Mouse (Mus musculus) heart, postnatal 10 days (tissue): ENCODE measurements around the gene Lpp. TPM values are rescaled to one million over a fixed set of nuclear protein-coding genes. Genes with fewer than 3 reads are reported as not detected.

ENCODE experiments used
- DNase-seq, 2 experiments: peaks; one replicate each; pipeline ENCODE4 v3.0.0; 2021
- intact Hi-C: fragments of 180-260 bp; cut with DNase I; formaldehyde crosslinking; loops from one replicate; pipeline ENCODE4 v1.15.1; 2025
- total RNA-seq, 2 experiments: library from RNA; stranded (reverse); gene quantifications; 2 replicates each; pipeline ENCODE4 v1.2.3; 2021

The Lpp gene
- total RNA-seq, 2 experiments from 2014 or later: 58.8 TPM

GRCm38 (mm10) chr16:24749816-24750215 is 356.5 kb downstream of the Lpp start:
- intact Hi-C loops: no loop called here

GRCm38 (mm10) chr16:24756141-24756540 is 362.8 kb downstream of the Lpp start:
- intact Hi-C loops: no loop called here

More at GRCm38 (mm10) chr16:24749816-24750215, 356.5 kb downstream of the Lpp start:
- DNase-seq: no peak

DNA sequence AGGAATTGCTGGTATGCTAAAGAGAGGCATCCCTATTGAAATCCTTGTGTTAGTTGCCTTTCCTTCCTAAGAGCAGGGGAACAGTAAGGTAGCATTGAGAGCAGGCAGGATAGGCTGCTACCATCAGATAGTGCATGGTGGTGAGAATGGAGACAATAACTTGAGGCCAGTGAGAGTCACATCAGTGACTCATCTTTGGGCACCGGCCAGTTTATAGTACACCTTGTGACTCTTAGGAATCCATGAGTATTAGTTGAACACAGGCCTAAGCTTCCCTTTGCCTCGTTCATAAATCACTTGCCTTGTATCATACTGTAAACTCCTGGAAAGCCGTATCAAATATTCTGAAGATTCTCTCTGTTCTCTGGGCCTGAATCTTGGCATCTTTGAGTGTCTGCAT is 372.7 kb downstream of the Lpp start:
- DNase-seq: no peak
- intact Hi-C loops: no loop called here

More at GRCm38 (mm10) chr16:24756141-24756540, 362.8 kb downstream of the Lpp start:
- DNase-seq: no peak

GRCm38 (mm10) chr16:24766596-24766995 is 373.3 kb downstream of the Lpp start:
- intact Hi-C loops: no loop called here
- no peak for DNase-seq

DNA sequence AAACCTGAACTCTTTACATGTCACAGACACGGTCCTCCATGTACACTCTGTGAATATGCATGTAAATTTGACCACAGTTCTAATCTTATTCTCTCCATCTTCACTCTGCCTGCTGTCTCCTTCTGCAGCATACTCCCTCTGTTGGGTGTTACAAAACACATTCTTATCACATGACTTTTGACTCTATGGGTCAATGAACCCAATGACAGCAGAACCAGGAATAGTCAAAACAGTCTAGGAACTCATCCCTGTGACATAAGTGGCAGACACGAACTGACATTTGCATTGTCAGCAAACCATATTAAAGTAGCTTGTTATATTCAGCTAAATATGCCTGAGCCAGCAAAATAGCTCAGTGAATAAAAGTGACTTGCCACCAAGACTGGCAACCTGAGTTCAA is 383.7 kb downstream of the Lpp start:
- intact Hi-C loops: no loop called here
- no peak for DNase-seq

DNA sequence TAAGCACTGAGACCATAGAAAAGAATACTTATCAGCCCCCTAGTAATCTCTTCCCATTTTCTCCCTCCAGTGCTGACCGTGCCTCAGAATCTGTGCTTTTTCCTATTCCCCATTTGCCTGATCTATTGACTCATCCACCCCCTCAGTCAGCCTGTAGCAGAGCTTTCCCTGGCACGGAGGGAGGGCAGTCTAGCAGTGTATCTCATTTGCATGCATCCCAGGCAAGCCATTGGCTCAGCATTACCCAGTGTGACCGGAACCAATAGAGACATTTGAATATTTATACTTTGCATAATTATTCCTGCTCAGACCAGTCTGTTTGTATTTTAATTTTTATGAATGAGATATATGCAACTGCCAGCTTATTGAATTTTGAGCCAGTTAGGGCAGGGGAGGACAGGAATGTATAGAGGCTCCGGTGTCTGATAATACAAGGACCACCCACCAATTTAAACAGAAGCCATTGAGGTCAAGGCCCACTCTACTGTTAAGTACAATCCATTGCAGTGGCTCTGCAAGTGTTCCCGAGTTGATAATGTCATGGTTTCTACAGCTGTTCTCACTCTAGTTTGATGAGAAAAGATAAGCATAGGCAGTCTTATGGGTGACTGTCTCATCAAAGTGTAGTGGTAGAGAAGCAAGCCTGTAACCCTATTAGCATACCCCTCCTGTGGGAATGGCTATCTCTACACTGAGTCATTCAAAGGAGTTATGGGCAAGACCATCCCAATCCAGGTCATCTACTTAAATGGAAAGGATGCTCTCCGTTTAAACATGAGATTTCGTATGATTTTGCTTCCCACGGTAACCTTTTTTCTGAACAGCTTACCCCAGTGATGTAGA is 385.3 kb downstream of the Lpp start:
- DNase-seq: no peak
- intact Hi-C loops: no loop called here

DNA sequence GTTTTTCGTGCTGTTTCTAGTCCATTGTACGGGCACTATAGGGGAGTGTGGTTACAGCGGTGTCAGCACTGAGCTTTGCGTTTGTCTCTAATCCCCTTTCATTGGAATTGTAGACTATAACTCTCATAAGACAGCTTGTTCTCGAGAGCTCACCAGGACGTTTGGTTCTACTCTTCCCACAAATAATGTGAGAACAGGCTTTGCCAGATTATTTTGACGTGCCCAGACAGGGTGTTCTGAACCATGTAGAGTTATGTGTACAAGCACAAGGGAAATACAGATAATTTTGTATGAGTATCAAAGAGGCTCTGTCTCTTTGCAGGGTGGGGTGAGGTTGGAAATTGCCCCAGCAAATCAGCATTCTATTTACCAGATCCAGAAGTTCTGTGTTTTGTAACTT is 387.2 kb downstream of the Lpp start:
- no peak for DNase-seq
- intact Hi-C loops: no loop called here

- intact Hi-C loops: no loop called here
- no peak for DNase-seq
These were observed 388.6 kb downstream of the Lpp start for GRCm38 (mm10) chr16:24781922-24782321.

- DNase-seq: no peak
- intact Hi-C loops: no loop called here
These were observed 392.3 kb downstream of the Lpp start for GRCm38 (mm10) chr16:24785651-24786050.

- DNase-seq: no peak
- intact Hi-C loops: no loop called here
These were observed 395.7 kb downstream of the Lpp start for GRCm38 (mm10) chr16:24788973-24789372.

GRCm38 (mm10) chr16:24791387-24791786 is 398.1 kb downstream of the Lpp start:
- no peak for DNase-seq
- intact Hi-C loops: no loop called here

DNA sequence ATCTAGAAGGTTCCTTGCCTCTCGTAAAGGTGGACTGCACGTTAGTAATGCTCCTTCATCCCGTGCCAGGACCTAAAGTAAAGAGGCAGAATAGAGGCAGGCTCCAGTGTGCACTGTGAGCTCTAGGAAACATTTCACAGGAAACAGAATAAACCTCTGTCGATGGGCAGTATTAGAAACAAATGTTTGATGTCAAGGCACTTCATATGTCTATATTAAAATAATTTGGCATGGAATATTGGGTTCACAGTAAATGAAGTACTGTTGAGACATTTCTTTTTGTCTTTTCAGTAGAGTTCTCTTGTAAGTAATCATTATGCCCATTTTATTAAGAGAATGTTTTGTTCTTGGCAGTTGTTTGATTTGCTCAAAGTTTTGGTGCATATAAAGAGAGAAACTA is 398.7 kb downstream of the Lpp start:
- intact Hi-C loops: no loop called here
- DNase-seq: no peak

- no peak for DNase-seq
- intact Hi-C loops: no loop called here
These were observed 399.5 kb downstream of the Lpp start for GRCm38 (mm10) chr16:24792836-24793235.

DNA sequence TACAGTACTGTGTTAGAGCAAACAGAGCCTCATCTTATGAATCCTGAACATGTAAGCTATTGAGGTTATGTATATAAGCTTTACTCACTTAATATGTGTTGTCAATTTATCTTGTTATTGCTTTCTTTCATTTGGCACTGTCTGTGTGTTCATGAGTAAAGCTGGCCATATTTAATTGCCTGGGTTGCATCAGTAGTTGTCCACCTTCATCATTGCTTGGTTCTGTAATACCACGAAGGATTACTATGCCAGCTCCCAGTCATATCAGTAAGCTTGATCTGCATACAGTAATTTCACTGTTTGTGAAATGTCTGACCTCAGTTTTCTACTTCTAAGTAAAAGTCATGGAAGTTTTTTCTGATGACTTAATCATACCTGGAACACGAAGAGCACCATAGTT is 401.4 kb downstream of the Lpp start:
- no peak for DNase-seq
- intact Hi-C loops: no loop called here

DNA sequence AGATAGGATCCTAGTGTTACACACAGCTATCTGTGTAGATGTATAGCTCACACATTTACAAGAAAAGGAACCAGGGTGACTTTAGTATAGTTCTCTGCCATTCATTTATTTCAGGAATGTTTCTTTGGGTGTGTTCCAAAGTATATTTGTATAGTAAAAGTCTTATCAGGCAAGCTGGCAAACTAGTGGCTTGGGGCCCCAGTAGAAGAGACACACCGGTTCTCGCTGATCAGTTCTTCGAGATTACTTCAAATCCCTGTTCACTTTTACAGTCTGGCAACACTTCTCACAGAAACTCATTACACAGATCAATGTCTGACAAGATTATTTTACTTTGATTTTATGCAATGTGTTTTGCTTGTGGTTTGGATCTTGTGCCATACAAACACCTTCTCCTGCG is 408.0 kb downstream of the Lpp start:
- no peak for DNase-seq
- intact Hi-C loops: no loop called here

DNA sequence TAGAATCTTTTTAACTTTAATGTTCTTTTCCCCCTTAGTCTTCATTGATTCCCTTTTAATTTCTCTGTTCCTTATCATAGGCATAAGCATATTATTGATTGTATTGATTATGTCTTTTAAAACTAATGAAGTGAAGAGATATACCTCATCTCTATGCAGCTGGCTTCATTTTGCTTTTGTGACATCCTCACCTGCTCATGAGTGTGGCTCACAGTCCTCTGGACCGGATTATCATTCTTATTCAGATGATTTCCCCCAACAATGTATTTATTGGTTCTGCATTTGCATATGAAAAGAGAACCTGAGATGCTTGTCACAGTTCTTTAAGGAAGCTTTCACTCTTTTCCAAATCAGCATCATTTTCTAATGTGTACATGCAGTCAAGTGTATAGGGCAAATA is 408.5 kb downstream of the Lpp start:
- DNase-seq: no peak
- intact Hi-C loops: no loop called here

DNA sequence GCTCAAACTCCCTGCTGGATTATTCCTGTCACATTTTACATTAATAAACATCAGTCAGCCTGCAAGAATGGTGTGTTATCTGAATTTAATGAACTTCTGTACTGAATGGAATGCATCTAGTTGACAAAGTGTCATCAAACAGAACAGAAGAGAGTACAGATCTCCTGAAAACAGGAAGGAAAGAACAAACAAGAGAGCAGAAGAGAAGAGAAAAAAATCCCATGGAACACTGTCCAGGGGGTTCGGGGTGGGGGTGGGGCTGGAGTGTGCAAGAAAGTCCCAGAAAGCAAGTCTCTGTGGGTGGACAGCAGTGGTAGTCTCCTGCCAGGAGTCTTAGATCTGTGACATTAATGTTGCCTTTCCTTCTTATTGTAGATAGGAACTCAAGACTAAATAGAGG is 412.8 kb downstream of the Lpp start:
- no peak for DNase-seq
- intact Hi-C loops: no loop called here

DNA sequence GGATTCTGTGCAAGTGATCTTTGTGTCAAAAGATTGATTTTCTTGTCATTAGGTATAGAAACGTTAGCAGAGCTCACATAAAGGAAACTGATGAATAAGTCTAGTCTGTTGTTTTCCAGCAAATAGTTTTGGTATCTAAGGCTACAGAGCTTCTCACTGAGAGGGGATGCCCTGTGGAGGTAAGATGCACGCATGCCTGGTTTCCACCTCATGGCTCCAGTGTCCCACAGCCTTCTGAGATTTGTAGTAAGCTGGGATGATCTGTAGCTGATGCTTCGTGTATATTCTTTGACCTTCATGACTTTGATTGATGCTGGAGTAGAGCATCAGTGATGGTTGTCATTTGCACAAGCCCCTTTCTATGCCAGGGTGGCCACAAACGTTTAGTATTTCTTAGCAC is 414.3 kb downstream of the Lpp start:
- DNase-seq: no peak
- intact Hi-C loops: no loop called here

GRCm38 (mm10) chr16:24809811-24810210 is 416.5 kb downstream of the Lpp start:
- intact Hi-C loops: no loop called here
- no peak for DNase-seq

- intact Hi-C loops: no loop called here
These were observed 423.3 kb downstream of the Lpp start for GRCm38 (mm10) chr16:24816621-24817020.

DNA sequence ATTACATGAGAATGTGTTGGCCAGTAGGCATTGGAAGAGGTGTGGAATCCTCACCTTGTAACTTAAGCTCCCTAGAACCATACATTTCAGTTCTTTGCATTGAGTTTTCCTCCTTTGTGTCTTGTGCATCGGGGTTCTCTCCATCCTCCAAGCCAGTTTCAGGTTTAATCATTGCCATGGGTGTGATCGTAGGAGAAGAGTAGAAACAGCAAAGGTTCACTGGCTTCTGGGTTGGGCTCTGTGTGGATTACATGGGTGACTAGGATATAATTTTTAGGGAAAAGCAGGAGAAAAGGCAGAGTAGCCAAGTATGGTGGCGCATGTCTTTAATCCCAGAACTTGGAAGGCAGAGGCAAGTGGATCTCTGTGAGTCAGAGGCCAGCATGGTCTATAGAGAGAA is 424.1 kb downstream of the Lpp start:
- no peak for DNase-seq
- intact Hi-C loops: no loop called here

More at GRCm38 (mm10) chr16:24816621-24817020, 423.3 kb downstream of the Lpp start:
- no peak for DNase-seq

DNA sequence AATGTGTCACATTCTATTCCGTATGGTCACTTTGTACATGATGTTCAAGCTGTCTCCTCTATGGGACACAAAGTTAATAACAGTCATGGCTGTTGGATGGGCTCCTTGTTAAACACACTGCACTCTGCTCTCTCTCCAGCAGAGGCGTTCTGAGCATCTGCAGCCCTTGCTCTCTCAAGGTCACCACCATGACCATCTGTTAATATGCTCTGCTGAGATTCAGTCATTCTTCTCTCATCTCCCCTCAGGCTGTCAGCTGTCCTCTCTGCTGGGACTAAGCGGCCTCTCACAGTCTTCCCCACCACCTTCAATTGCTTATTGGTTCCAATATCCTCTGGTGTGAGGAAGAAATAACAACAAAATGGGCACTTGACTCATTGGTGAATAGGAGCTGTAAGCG is 425.8 kb downstream of the Lpp start:
- intact Hi-C loops: no loop called here

More for the DNA sequence above, 425.8 kb downstream of the Lpp start:
- DNase-seq: peak; percentile 24
